Mouse (Mus musculus) stomach, embryonic 16.5 days (tissue): ENCODE measurements around the gene Ppp1r14b. TPM values are rescaled to one million over a fixed set of nuclear protein-coding genes. Genes with fewer than 3 reads are reported as not detected.
A peak's percentile ranks its signal among the peaks of the same experiment; 100 is the strongest.

Source experiments
- ATAC-seq: fragments of 200-750 bp; cut with Nextera tagmentation; 2 replicates; pipeline ENCODE4 v1.8.0; 2017; ENCODE audit warnings: moderate number of reproducible peaks, moderate TSS enrichment; ENCODE audit not compliant: insufficient read depth, low FRiP score
- H3K27ac ChIP-seq: fragments of 300-500 bp; sonication (generic); 2 replicates; pipeline ENCODE4 v1.5.1; 2014; ENCODE audit warnings: low read length
- H3K27me3 ChIP-seq: fragments of 300-500 bp; sonication (generic); 2 replicates; pipeline ENCODE4 v1.6.1; 2014; ENCODE audit warnings: low read length, control low read depth, mixed read lengths; ENCODE audit not compliant: control insufficient read depth, insufficient read depth
- H3K36me3 ChIP-seq: fragments of 300-500 bp; sonication (generic); 2 replicates; pipeline ENCODE4 v1.6.1; 2014; ENCODE audit warnings: low read length; ENCODE audit not compliant: control insufficient read depth, insufficient read depth
- H3K4me1 ChIP-seq: fragments of 300-500 bp; sonication (generic); 2 replicates; pipeline ENCODE4 v1.6.1; 2014; ENCODE audit warnings: low read length, control low read depth, mixed read lengths; ENCODE audit not compliant: control insufficient read depth, insufficient read depth
- H3K4me2 ChIP-seq: fragments of 300-500 bp; sonication (generic); 2 replicates; pipeline ENCODE4 v1.6.1; 2014; ENCODE audit warnings: low read depth, low read length, mixed read lengths
- H3K4me3 ChIP-seq: fragments of 300-500 bp; sonication (generic); replicated peaks from 2 replicates; pipeline ENCODE4 v1.5.1; 2014; ENCODE audit warnings: mild to moderate bottlenecking, low read length
- H3K9ac ChIP-seq: fragments of 300-500 bp; sonication (generic); 2 replicates; pipeline ENCODE4 v1.6.1; 2014; ENCODE audit warnings: low read length
- H3K9me3 ChIP-seq: fragments of 300-500 bp; sonication (generic); replicated peaks from 2 replicates; pipeline ENCODE4 v1.6.1; 2016; ENCODE audit warnings: low read length, control low read depth; ENCODE audit not compliant: control insufficient read depth
- WGBS: fragments of 180-500 bp; shearing (Covaris S2); extraction: QIAGEN DNeasy Blood & Tissue Kit; methylation state at CpG from one replicate; pipeline ENCODE4 v1.1.7; 2014; 5-methylcytosine and 5-hydroxymethylcytosine counted together
- polyA plus RNA-seq: library from polyadenylated mRNA; unstranded; fragments of >200 nt; fragmentation: Nextera tagmentation; extraction: Ambion mirVana; gene quantifications from 2 replicates; pipeline ENCODE4 v1.2.1, GENCODE M21; 2015

Ppp1r14b gene
- 53.7 and 70.6 TPM in 2 replicates for polyA plus RNA-seq

DNA sequence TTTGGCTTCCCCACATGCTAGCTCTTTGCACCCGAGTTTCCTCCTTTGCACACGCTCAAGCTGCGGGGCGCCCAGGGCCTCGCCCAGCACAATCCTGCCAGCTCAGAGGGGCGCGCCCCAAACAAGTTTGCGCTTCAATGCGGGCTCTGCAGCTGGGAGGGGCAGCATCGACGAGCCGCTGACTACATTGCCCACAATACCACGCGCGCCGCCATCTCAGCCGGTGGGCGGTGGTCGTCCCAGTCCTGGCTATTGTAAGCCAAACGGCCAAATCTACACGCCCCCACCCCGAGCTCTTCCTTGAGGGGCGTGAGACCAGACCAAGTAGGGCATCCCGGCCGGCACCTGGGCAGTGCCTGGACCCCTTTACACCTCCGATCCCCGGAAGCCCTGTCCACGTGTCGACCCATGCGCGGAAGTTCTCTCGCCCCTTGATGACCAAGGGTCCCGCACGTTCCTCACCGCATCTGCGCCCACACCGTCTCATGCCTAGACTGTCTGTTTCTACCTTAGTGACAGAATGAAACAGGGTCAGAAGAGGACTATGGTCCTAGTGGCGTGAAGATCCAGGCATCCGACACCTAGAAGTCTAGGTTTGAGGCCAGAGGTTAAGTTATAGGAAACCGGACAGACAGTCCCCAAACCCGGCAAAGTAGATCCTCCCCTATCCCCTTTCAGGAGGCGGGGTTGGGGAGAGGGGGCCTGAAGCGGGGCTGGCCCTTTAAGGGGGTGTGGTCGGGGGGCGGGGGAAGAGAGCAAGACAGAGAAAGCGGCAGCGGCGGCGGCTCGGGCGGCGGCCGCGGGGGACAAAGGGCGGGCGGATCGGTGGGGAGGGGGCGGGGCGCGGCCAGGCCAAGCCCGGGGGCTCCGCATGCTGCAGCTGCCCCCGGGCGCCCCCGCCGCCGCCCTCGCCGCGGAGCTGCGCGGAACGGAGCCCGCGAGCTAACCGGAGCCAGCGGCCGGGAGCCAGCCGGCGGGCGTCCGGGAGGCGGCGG is at the start of gene Ppp1r14b:
Ppp1r14b (plus strand) TSS at position 758 of the 995 bp plus-strand sequence.
- peak; percentile 67 for ATAC-seq
- WGBS, result under 1% methylated on average over 60 of the region's 84 CpGs
- H3K4me1 ChIP-seq, result peaks cover 66% of the 10 kb centered on the region
- no peaks in the 10 kb centered on the region for H3K27me3 ChIP-seq
- H3K9ac ChIP-seq, result peak within 1 kb of the TSS; percentile 89
- no peaks in the 10 kb centered on the region for H3K36me3 ChIP-seq
- H3K27ac ChIP-seq, result peak within 1 kb of the TSS; percentile 97
- peak within 1 kb of the TSS; percentile 75 for H3K4me3 ChIP-seq
- no peaks in the 10 kb centered on the region for H3K9me3 ChIP-seq
- peak within 1 kb of the TSS; percentile 92 for H3K4me2 ChIP-seq

DNA sequence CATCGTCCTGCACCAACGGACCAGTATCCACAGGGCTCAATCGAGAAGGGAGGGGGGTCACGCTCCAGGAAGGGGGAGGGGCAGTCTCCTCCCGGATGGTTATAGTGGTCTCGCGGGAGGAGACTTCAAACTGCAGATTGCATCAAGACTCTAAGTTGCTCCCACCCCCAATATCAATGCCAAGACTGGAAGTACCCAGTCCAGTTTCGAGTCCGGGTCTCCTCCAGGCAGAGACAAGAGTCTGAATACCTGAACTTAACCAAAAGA is 49.5 kb upstream of the Ppp1r14b start, which contains the start of gene Catsperz:
Catsperz (minus strand) TSS at position 74 of the 267 bp plus-strand sequence.
- no peaks in the 10 kb centered on the region for H3K36me3 ChIP-seq
- H3K4me1 ChIP-seq, result peaks cover 23% of the 10 kb centered on the region
- no peaks in the 10 kb centered on the region; the same call in 1 of the 2 replicates for H3K9me3 ChIP-seq
- H3K27ac ChIP-seq, result peak within 1 kb of the TSS; percentile 84
- H3K9ac ChIP-seq, result peak within 1 kb of the TSS; percentile 60
- peak within 1 kb of the TSS; percentile 24 for H3K4me3 ChIP-seq
- H3K4me2 ChIP-seq, result peak within 1 kb of the TSS; percentile 41
- peaks cover 46% of the 10 kb centered on the region for H3K27me3 ChIP-seq
- no peak for ATAC-seq
- WGBS, result 4% methylated on average over 9 of the region's 9 CpGs

- no peaks in the 10 kb centered on the region for H3K36me3 ChIP-seq
- peak overlapping the region; percentile 60 for H3K9ac ChIP-seq
- peak overlapping the region; percentile 41 for H3K4me2 ChIP-seq
- H3K4me3 ChIP-seq, result peak overlapping the region; percentile 24
- WGBS, result 16% methylated on average over 40 of the region's 40 CpGs
- H3K27ac ChIP-seq, result peak overlapping the region; percentile 84
- ATAC-seq, result no peak
- H3K9me3 ChIP-seq, result no peaks in the 10 kb centered on the region; the same call in 1 of the 2 replicates
- peaks cover 46% of the 10 kb centered on the region for H3K27me3 ChIP-seq
- H3K4me1 ChIP-seq, result peaks cover 18% of the 10 kb centered on the region
These were observed 49.0 kb upstream of the Ppp1r14b start for GRCm38 (mm10) chr19:6925611-6926329.

GRCm38 (mm10) chr19:6926559-6927255 is 48.1 kb upstream of the Ppp1r14b start:
- no peak for ATAC-seq
- Histone ChIP-seq H3K9ac (peak overlapping the region; percentile 15), H3K4me2 (peak overlapping the region; percentile 48), H3K27me3 (peaks cover 46% of the 10 kb centered on the region), H3K36me3 (no peaks in the 10 kb centered on the region), H3K4me1 (peaks cover 16% of the 10 kb centered on the region), H3K27ac (peak overlapping the region; percentile 84), H3K4me3 (peak overlapping the region; percentile 31), H3K9me3 (no peaks in the 10 kb centered on the region; the same call in 1 of the 2 replicates)
- WGBS, result 13% methylated on average over 26 of the region's 26 CpGs

GRCm38 (mm10) chr19:6928080-6928479 is 46.7 kb upstream of the Ppp1r14b start:
- H3K9me3 ChIP-seq, result no peaks in the 10 kb centered on the region; the same call in 1 of the 2 replicates
- peaks cover 57% of the 10 kb centered on the region for H3K27me3 ChIP-seq
- peak overlapping the region; percentile 48; the same call in 1 of the 2 replicates for H3K4me2 ChIP-seq
- no peaks in the 10 kb centered on the region for H3K36me3 ChIP-seq
- H3K27ac ChIP-seq, result no peak overlapping the region
- no peak for ATAC-seq
- peak overlapping the region; percentile 31 for H3K4me3 ChIP-seq
- WGBS, result 15% methylated on average over 9 of the region's 9 CpGs
- peak overlapping the region; percentile 15 for H3K9ac ChIP-seq
- peaks cover 16% of the 10 kb centered on the region for H3K4me1 ChIP-seq

GRCm38 (mm10) chr19:6931002-6931401 is 43.8 kb upstream of the Ppp1r14b start:
- 11% methylated on average over 2 of the region's 2 CpGs for WGBS
- no peak overlapping the region for H3K27ac ChIP-seq
- peaks cover 17% of the 10 kb centered on the region for H3K4me1 ChIP-seq
- no peak overlapping the region for H3K9ac ChIP-seq
- H3K4me3 ChIP-seq, result no peak overlapping the region
- H3K36me3 ChIP-seq, result no peaks in the 10 kb centered on the region
- no peak overlapping the region for H3K4me2 ChIP-seq
- ATAC-seq, result no peak
- peaks cover 59% of the 10 kb centered on the region for H3K27me3 ChIP-seq
- no peaks in the 10 kb centered on the region; the same call in 1 of the 2 replicates for H3K9me3 ChIP-seq

GRCm38 (mm10) chr19:6932018-6932417 is 42.8 kb upstream of the Ppp1r14b start:
- H3K9me3 ChIP-seq, result no peaks in the 10 kb centered on the region
- ATAC-seq, result no peak
- no peak overlapping the region for H3K4me2 ChIP-seq
- H3K4me3 ChIP-seq, result no peak overlapping the region
- H3K36me3 ChIP-seq, result no peaks in the 10 kb centered on the region
- H3K27me3 ChIP-seq, result peaks cover 52% of the 10 kb centered on the region
- H3K27ac ChIP-seq, result no peak overlapping the region
- H3K4me1 ChIP-seq, result peaks cover 12% of the 10 kb centered on the region
- WGBS, result 38% methylated on average over 1 of the region's 1 CpGs
- H3K9ac ChIP-seq, result no peak overlapping the region

GRCm38 (mm10) chr19:6933102-6933435 is 41.7 kb upstream of the Ppp1r14b start:
- H3K9me3 ChIP-seq, result no peaks in the 10 kb centered on the region
- H3K36me3 ChIP-seq, result no peaks in the 10 kb centered on the region
- peaks cover 42% of the 10 kb centered on the region for H3K27me3 ChIP-seq
- H3K4me1 ChIP-seq, result peaks cover 11% of the 10 kb centered on the region
- 34% methylated on average over 4 of the region's 4 CpGs for WGBS
- H3K4me2 ChIP-seq, result no peak overlapping the region
- no peak for ATAC-seq
- H3K4me3 ChIP-seq, result no peak overlapping the region
- H3K9ac ChIP-seq, result 0 out of 2 replicates have a peak overlapping the region, but pooled peaks have one; percentile 71
- no peak overlapping the region for H3K27ac ChIP-seq
